Mouse (Mus musculus) stomach, embryonic 16.5 days (tissue): ENCODE measurements at regions not wholly inside any gene's neighbourhood (a gene's known extent, or its start where the extent isn't known, plus 50 kb on each side); places are given as distances from the start of the nearest gene placed in this dataset.

Source experiments
- ATAC-seq: fragments of 200-750 bp; cut with Nextera tagmentation; 2 replicates; pipeline ENCODE4 v1.8.0; 2017; ENCODE audit warnings: moderate number of reproducible peaks, moderate TSS enrichment; ENCODE audit not compliant: insufficient read depth, low FRiP score
- H3K27ac ChIP-seq: fragments of 300-500 bp; sonication (generic); 2 replicates; pipeline ENCODE4 v1.5.1; 2014; ENCODE audit warnings: low read length
- H3K27me3 ChIP-seq: fragments of 300-500 bp; sonication (generic); 2 replicates; pipeline ENCODE4 v1.6.1; 2014; ENCODE audit warnings: low read length, control low read depth, mixed read lengths; ENCODE audit not compliant: control insufficient read depth, insufficient read depth
- H3K36me3 ChIP-seq: fragments of 300-500 bp; sonication (generic); 2 replicates; pipeline ENCODE4 v1.6.1; 2014; ENCODE audit warnings: low read length; ENCODE audit not compliant: control insufficient read depth, insufficient read depth
- H3K4me1 ChIP-seq: fragments of 300-500 bp; sonication (generic); 2 replicates; pipeline ENCODE4 v1.6.1; 2014; ENCODE audit warnings: low read length, control low read depth, mixed read lengths; ENCODE audit not compliant: control insufficient read depth, insufficient read depth
- H3K4me2 ChIP-seq: fragments of 300-500 bp; sonication (generic); 2 replicates; pipeline ENCODE4 v1.6.1; 2014; ENCODE audit warnings: low read depth, low read length, mixed read lengths
- H3K4me3 ChIP-seq: fragments of 300-500 bp; sonication (generic); replicated peaks from 2 replicates; pipeline ENCODE4 v1.5.1; 2014; ENCODE audit warnings: mild to moderate bottlenecking, low read length
- H3K9ac ChIP-seq: fragments of 300-500 bp; sonication (generic); 2 replicates; pipeline ENCODE4 v1.6.1; 2014; ENCODE audit warnings: low read length
- H3K9me3 ChIP-seq: fragments of 300-500 bp; sonication (generic); replicated peaks from 2 replicates; pipeline ENCODE4 v1.6.1; 2016; ENCODE audit warnings: low read length, control low read depth; ENCODE audit not compliant: control insufficient read depth
- WGBS: fragments of 180-500 bp; shearing (Covaris S2); extraction: QIAGEN DNeasy Blood & Tissue Kit; methylation state at CpG from one replicate; pipeline ENCODE4 v1.1.7; 2014; 5-methylcytosine and 5-hydroxymethylcytosine counted together

DNA sequence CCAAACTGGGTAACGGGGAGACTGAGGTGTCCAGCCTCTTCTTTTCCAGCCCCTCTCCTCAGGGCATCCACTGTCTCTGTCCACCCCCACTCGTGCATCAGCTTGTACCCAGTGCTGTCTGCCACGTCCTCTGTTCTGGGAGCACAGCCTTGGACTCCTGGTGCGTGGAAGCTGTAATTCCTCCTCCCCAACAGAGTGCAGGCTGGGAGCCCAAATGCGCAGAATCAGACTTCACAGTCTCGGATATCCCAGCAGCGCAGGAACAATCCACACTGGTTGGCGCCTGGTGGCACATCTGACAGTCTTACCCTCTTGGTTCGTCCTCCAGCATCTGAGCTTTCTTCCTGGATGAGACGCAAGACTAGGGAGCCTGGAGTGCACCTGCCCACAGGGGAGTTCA lies 61.9 kb upstream of the Ipo5 start:
- Histone ChIP-seq H3K36me3 (no peaks in the 10 kb centered on the region), H3K4me2 (no peak overlapping the region), H3K27ac (no peak overlapping the region), H3K27me3 (no peaks in the 10 kb centered on the region), H3K4me1 (peaks cover 12% of the 10 kb centered on the region), H3K4me3 (no peak overlapping the region), H3K9ac (no peak overlapping the region), H3K9me3 (no peaks in the 10 kb centered on the region)
- ATAC-seq = no peak
- WGBS = 77% methylated on average over 10 of the region's 10 CpGs

DNA sequence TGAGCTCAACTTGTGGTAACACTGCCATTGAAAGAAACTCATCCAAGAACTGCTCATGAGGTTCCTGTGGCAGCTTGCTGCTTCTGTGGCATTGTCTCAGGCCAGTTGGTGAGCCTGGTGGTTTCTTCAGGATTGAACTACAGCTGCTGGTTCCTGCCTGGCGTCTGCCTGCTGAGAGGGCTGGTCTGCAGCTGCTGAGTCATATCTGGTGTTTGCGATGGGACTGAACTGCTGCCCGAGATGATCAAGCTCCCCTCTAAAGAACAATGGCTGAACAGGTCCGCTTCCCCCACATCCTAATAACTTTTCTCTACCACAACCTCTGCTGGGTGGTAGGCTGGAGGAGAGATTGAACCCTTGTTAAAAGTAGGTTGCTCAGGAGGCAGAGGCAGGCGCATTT lies 57.4 kb upstream of the Ipo5 start:
- Histone ChIP-seq H3K27me3 (no peaks in the 10 kb centered on the region), H3K4me3 (no peak overlapping the region), H3K9me3 (peaks cover 7% of the 10 kb centered on the region), H3K9ac (no peak overlapping the region), H3K4me1 (no peaks in the 10 kb centered on the region), H3K36me3 (no peaks in the 10 kb centered on the region), H3K27ac (no peak overlapping the region), H3K4me2 (no peak overlapping the region)
- WGBS = 82% methylated on average over 5 of the region's 5 CpGs
- no peak for ATAC-seq

DNA sequence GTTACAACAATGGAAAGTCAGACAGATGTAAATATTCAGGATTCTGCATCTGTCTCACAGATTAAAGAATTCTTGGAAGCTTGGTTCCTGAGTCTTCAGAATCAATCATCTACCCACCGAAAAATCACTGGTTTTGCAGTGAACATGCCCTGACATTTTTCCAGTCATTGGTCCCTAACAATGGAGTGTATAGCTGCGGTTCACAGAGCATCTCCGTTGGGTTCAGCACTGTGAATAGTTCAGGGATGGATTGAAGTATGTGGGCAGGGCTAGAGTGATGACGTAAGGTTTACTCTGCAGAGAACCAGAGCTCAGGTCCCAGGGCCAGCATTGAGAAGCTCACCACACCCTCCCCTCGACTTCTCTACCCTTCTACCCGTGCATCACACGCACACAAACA lies 56.5 kb upstream of the Ipo5 start:
- no peaks in the 10 kb centered on the region for H3K4me1 ChIP-seq
- H3K27me3 ChIP-seq = no peaks in the 10 kb centered on the region
- peaks cover 14% of the 10 kb centered on the region for H3K9me3 ChIP-seq
- no peak for ATAC-seq
- no peak overlapping the region for H3K4me2 ChIP-seq
- no peak overlapping the region for H3K27ac ChIP-seq
- no peak overlapping the region for H3K9ac ChIP-seq
- WGBS = 70% methylated on average over 7 of the region's 7 CpGs
- no peaks in the 10 kb centered on the region for H3K36me3 ChIP-seq
- no peak overlapping the region for H3K4me3 ChIP-seq

GRCm38 (mm10) chr14:120855181-120855580 lies 55.8 kb upstream of the Ipo5 start:
- no peaks in the 10 kb centered on the region for H3K36me3 ChIP-seq
- no peak overlapping the region for H3K4me3 ChIP-seq
- no peaks in the 10 kb centered on the region for H3K27me3 ChIP-seq
- 93% methylated on average over 13 of the region's 13 CpGs for WGBS
- H3K4me2 ChIP-seq = no peak overlapping the region
- no peak overlapping the region for H3K27ac ChIP-seq
- no peaks in the 10 kb centered on the region for H3K4me1 ChIP-seq
- no peak overlapping the region for H3K9ac ChIP-seq
- H3K9me3 ChIP-seq = peaks cover 14% of the 10 kb centered on the region
- no peak for ATAC-seq
